Mouse (Mus musculus): Measurements from ENCODE around the gene Otoa. TPM values are rescaled to one million over a fixed set of nuclear protein-coding genes. Genes with fewer than 3 reads are reported as not detected.

Gene Otoa
- polyA plus RNA-seq, 1 experiment from 2014 or later = 0.22 TPM

Other genes with a start within 250 kb of the Otoa start
- gene Eef2k, start 238.8 kb upstream of the Otoa start, polyA plus RNA-seq (2014; fragmentation: Nextera tagmentation; extraction: Ambion mirVana) = 12.1 and 12.4 TPM in 2 replicates
- gene Polr3e, start 163.9 kb upstream of the Otoa start, polyA plus RNA-seq (2014; fragmentation: Nextera tagmentation; extraction: Ambion mirVana) = 8.2 and 13.4 TPM in 2 replicates
- gene Cdr2, start 99.3 kb upstream of the Otoa start, polyA plus RNA-seq (2014; fragmentation: Nextera tagmentation; extraction: Ambion mirVana) = 12.8 and 13.8 TPM in 2 replicates
- 0.22 TPM in 1 of 2 replicates, not detected in the other for gene Mfsd13b, start 99.1 kb upstream of the Otoa start, polyA plus RNA-seq (2014; fragmentation: Nextera tagmentation; extraction: Ambion mirVana)
- 113 TPM in 2 replicates for gene Mettl9, start 47.2 kb upstream of the Otoa start, polyA plus RNA-seq (2014; fragmentation: Nextera tagmentation; extraction: Ambion mirVana)
- gene Igsf6, start 7.1 kb upstream of the Otoa start, polyA plus RNA-seq (2014; fragmentation: Nextera tagmentation; extraction: Ambion mirVana) = 1.4 and 1.5 TPM in 2 replicates